Mouse (Mus musculus): Measurements from ENCODE around the gene Lrig2. TPM values are rescaled to one million over a fixed set of nuclear protein-coding genes. Genes with fewer than 3 reads are reported as not detected.

Lrig2 gene
- polyA plus RNA-seq, 1 experiment from 2014 or later: 11.0 TPM

DNA sequence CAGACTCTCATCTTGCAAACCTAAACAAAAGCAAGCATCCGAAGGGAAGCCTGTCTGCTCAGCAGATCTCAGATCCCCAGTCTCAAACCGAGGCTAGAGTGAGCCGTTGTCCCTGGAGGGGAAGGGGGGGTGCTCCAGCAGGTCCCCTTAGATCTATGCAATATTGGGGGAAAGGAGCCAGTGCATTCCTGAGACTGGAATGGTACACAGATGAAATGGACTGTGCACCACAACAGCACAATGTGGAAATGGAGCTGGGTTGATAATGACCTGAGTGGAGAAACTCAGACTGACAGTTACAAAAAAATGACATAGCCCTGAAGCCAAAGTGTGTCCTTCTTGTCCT lies 115.0 kb downstream of the Lrig2 start:
- 39% methylated on average over 3 of the region's 3 CpGs for WGBS
- Histone ChIP-seq H3K9me3 (replicated peaks) (no peaks in the 10 kb centered on the region), H3K9ac (no peak overlapping the region), H3K4me3 (no peak overlapping the region), H3K4me1 (replicated peaks) (peaks cover 9% of the 10 kb centered on the region; the same call in 1 of the 2 replicates), H3K4me2 (no peak overlapping the region), H3K27ac (no peak overlapping the region), H3K27me3 (no peaks in the 10 kb centered on the region), H3K36me3 (no peaks in the 10 kb centered on the region)
- ATAC-seq (replicated peaks; ENCODE audit: insufficient number of reproducible peaks, insufficient read depth, low FRiP score, low read depth): no peak

DNA sequence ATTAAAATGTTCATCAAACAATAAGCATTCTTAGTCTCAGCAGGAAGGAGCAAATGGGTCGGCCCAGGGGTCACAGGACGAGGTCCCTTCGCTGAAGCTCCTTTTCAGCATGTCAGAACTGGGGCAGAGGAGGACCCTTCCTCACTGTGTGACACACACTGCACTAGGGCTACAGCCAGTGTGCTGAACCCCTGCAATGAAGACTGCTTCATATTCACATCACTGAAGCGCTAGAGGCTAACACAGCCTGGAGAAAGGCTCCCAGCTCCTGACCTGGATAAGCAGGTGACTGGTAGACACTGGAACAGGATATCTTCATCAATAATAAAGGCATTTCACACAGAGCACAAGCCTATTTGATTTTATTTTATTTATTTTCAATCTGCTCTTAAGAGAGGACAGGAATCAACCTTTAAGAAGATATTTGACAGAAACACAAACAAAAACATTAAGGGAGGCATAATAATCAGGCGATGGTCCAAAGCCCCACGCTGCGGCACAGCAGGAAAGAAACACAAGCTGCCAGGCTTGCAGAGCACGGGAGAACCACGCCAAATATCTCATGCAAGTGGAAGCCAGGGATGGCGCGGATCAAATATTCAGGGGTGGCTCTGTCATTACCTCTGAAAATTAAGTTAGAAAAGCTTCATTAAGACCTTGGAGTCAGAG lies 115.5 kb downstream of the Lrig2 start:
- H3K9ac ChIP-seq: no peak overlapping the region
- no peak overlapping the region for H3K4me2 ChIP-seq
- H3K4me3 ChIP-seq: no peak overlapping the region
- no peak for ATAC-seq (replicated peaks; ENCODE audit: insufficient number of reproducible peaks, insufficient read depth, low FRiP score, low read depth)
- no peaks in the 10 kb centered on the region for H3K9me3 ChIP-seq (replicated peaks)
- no peak overlapping the region for H3K27ac ChIP-seq
- peaks cover 9% of the 10 kb centered on the region; the same call in 1 of the 2 replicates for H3K4me1 ChIP-seq (replicated peaks)
- H3K27me3 ChIP-seq: no peaks in the 10 kb centered on the region
- no peaks in the 10 kb centered on the region for H3K36me3 ChIP-seq
- WGBS: 68% methylated on average over 11 of the region's 11 CpGs

DNA sequence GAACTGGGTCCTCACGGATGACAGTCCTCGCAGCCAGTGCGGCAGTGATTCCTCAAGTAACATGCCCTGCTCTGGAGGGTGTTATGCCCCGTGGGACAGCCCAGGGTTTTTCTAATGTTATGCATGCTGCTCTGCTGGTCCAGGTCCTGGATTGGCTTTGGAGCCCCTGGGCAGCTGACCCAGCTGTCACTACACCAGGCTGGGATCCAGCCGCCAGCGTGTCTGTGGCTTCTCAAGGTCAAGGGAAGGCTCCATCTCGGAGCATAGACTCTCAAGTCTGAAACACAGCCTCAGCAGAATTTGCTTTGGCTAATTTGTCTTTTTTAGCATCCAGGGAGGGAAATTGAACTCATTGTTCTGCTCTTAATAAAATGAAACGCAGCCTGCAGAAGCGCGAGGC lies 121.6 kb downstream of the Lrig2 start:
- no peaks in the 10 kb centered on the region for H3K9me3 ChIP-seq (replicated peaks)
- H3K4me2 ChIP-seq: no peak overlapping the region
- WGBS: 63% methylated on average over 10 of the region's 10 CpGs
- no peaks in the 10 kb centered on the region for H3K27me3 ChIP-seq
- H3K4me3 ChIP-seq: no peak overlapping the region
- no peak overlapping the region for H3K9ac ChIP-seq
- H3K27ac ChIP-seq: no peak overlapping the region
- H3K4me1 ChIP-seq (replicated peaks): peaks cover 26% of the 10 kb centered on the region
- H3K36me3 ChIP-seq: no peaks in the 10 kb centered on the region
- ATAC-seq (replicated peaks; ENCODE audit: insufficient number of reproducible peaks, insufficient read depth, low FRiP score, low read depth): no peak

DNA sequence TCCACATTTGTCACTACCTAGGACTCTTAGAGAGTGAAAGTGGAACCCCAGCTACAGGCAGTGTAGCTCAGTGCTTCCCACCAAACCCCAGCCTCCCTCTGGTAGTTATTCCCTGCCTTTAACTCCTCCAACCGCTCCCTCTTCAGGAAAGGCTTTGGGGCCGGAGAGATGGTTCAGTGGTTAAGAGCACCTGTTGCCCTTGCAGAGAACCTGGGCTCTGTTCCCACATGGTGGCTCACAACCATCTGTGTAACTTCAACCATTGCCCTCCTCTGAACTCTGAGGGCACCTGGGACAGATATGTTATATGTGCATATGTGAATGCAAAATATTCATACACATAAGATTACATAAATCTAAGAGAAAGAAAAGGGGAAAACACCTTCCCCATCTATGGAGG lies 122.3 kb downstream of the Lrig2 start:
- Histone ChIP-seq H3K9ac (no peak overlapping the region), H3K9me3 (replicated peaks) (no peaks in the 10 kb centered on the region), H3K4me2 (no peak overlapping the region), H3K27ac (no peak overlapping the region), H3K36me3 (no peaks in the 10 kb centered on the region), H3K4me3 (no peak overlapping the region), H3K27me3 (no peaks in the 10 kb centered on the region), H3K4me1 (replicated peaks) (peaks cover 33% of the 10 kb centered on the region)
- ATAC-seq (replicated peaks; ENCODE audit: insufficient number of reproducible peaks, insufficient read depth, low FRiP score, low read depth): no peak
- 92% methylated on average over 2 of the region's 2 CpGs for WGBS

DNA sequence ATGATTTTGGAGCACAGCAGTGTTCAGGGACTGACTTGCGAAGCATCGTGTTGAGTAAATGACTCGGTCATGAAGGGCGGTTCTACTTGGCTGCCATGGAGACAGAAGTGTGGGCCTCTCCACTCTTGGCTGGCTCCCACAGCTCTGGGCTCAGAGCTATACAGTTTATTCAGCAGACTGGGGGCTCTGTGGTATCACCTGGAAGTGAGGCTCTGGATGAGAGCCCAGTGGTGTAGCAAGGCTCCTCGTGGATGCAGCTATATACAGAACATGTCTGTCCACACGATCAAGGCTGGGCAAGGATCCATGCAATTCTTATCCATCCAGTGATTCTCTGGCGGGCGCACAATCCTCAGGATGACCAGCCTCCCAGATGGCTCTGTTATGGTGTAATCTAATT lies 126.1 kb downstream of the Lrig2 start:
- H3K4me3 ChIP-seq: no peak overlapping the region
- H3K9ac ChIP-seq: no peak overlapping the region
- H3K4me1 ChIP-seq (replicated peaks): peaks cover 43% of the 10 kb centered on the region
- H3K36me3 ChIP-seq: no peaks in the 10 kb centered on the region
- H3K27ac ChIP-seq: peak overlapping the region; percentile 88
- H3K9me3 ChIP-seq (replicated peaks): no peaks in the 10 kb centered on the region
- no peaks in the 10 kb centered on the region for H3K27me3 ChIP-seq
- peak overlapping the region; percentile 21; the same call in 1 of the 2 replicates for H3K4me2 ChIP-seq
- 21% methylated on average over 8 of the region's 8 CpGs for WGBS
- ATAC-seq (replicated peaks; ENCODE audit: insufficient number of reproducible peaks, insufficient read depth, low FRiP score, low read depth): peak; percentile 96

DNA sequence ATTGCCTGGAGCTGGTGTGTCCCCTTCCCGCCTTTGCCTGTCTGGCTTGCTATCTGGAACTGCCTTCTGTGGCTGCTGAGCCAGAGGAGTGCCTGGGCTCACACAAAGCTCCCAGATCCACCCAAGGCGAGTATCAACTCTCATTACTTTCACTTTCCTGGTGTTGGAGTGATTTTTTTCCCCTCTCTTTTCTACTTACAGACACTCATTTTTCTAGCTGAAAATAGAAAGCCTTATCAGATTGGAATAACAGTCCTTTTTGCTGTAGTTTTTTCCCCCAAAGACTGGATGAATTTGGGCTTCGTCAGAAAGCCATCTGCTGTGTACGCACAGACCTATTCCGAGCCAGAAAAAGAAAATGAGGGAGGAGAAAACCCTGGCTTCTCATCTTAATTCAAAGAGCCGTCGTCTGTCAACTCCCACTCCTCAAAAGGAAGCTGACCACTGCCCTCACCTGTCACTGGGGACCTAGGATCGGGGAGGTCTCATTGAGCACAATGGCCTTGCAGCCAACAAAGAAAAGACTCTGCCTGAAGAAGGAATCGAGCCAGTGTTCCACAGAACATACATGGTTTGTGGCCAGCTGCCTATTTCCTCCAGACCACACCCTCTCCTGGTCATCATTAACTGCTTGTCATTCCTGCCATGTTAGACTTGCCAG lies 127.9 kb downstream of the Lrig2 start:
- no peaks in the 10 kb centered on the region for H3K27me3 ChIP-seq
- 0 out of 2 replicates have a peak overlapping the region, but pooled peaks have one; percentile 1 for H3K4me3 ChIP-seq
- peak overlapping the region; percentile 17; the same call in 1 of the 2 replicates for H3K9ac ChIP-seq
- H3K4me1 ChIP-seq (replicated peaks): peaks cover 36% of the 10 kb centered on the region
- H3K9me3 ChIP-seq (replicated peaks): no peaks in the 10 kb centered on the region
- peak overlapping the region; percentile 32 for H3K4me2 ChIP-seq
- 35% methylated on average over 9 of the region's 9 CpGs for WGBS
- ATAC-seq (replicated peaks; ENCODE audit: insufficient number of reproducible peaks, insufficient read depth, low FRiP score, low read depth): no peak
- H3K36me3 ChIP-seq: no peaks in the 10 kb centered on the region
- H3K27ac ChIP-seq: peak overlapping the region; percentile 88

DNA sequence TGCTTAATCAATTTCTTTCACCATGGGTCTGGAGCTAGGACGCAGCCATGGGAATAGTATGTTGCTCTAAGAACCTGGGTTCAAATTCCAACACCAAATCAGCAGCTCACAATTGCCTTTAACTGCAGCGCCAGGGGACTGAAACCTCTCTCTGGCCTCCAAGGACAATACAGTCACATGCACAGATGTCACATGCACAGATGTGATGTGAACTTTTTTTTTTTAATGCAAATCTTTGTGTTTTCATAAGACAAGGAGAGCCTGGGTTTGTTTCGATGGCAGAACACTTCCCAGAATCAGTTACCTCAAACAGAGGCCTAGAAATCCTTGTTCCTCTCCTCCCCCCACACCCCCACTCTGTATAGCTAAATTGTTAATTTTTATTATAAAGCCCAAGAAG lies 133.5 kb downstream of the Lrig2 start:
- 84% methylated on average over 3 of the region's 3 CpGs for WGBS
- H3K4me1 ChIP-seq (replicated peaks): peaks cover 24% of the 10 kb centered on the region
- no peak overlapping the region for H3K9ac ChIP-seq
- no peak overlapping the region for H3K4me2 ChIP-seq
- no peaks in the 10 kb centered on the region for H3K27me3 ChIP-seq
- H3K9me3 ChIP-seq (replicated peaks): no peaks in the 10 kb centered on the region
- no peak for ATAC-seq (replicated peaks; ENCODE audit: insufficient number of reproducible peaks, insufficient read depth, low FRiP score, low read depth)
- no peaks in the 10 kb centered on the region for H3K36me3 ChIP-seq
- no peak overlapping the region for H3K4me3 ChIP-seq
- no peak overlapping the region for H3K27ac ChIP-seq

DNA sequence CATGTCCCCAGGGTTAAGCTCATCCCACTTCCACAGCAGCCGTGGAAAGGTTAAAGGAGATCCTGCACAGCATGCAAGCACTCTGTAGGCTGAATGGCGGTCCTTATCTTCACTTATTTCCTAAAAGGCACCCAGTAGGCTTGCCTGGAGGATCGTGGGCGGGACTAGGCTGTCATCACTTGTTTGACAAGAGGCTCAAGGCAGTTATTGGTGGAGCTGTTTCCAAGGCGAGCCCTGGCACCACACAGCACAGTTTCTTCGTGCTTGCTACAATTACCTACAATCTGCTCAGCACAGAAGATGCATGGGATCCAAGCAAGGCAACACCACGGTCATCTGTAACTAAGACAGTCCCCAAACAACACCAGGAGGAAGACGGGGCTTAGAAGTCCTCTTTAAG lies 137.8 kb downstream of the Lrig2 start:
- WGBS: 21% methylated on average over 8 of the region's 8 CpGs
- H3K27ac ChIP-seq: peak overlapping the region; percentile 88
- peak; percentile 67; the same call in 1 of the 2 replicates for ATAC-seq (replicated peaks; ENCODE audit: insufficient number of reproducible peaks, insufficient read depth, low FRiP score, low read depth)

DNA sequence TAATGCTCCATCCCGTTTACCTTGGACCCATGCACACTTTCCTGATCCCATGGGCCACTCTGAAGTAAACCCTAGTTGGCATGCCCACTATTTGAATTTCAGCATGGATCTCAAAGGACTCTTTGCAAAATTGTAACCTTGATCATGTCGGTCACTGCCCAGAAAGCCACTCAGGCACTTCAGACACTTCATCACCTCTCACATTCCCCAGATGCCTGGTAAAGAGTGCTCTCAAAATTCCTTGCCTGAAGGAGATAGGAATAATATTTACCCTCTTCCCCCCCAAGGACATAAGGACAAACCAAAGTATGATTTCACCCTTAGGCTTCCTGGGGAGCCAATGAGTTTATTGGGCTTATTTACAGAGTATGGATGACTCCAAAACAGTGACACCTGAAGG lies 139.3 kb downstream of the Lrig2 start:
- Histone ChIP-seq H3K4me2 (no peak overlapping the region), H3K27ac (peak overlapping the region; percentile 88), H3K9me3 (replicated peaks) (no peaks in the 10 kb centered on the region), H3K27me3 (no peaks in the 10 kb centered on the region), H3K36me3 (no peaks in the 10 kb centered on the region), H3K4me3 (no peak overlapping the region), H3K4me1 (replicated peaks) (peaks cover 38% of the 10 kb centered on the region), H3K9ac (no peak overlapping the region)
- peak; percentile 86 for ATAC-seq (replicated peaks; ENCODE audit: insufficient number of reproducible peaks, insufficient read depth, low FRiP score, low read depth)
- WGBS: 31% methylated on average over 2 of the region's 2 CpGs

More for the DNA sequence above, 137.8 kb downstream of the Lrig2 start:
- no peak overlapping the region for H3K4me3 ChIP-seq
- no peaks in the 10 kb centered on the region for H3K36me3 ChIP-seq
- H3K9ac ChIP-seq: no peak overlapping the region
- peaks cover 38% of the 10 kb centered on the region for H3K4me1 ChIP-seq (replicated peaks)
- no peaks in the 10 kb centered on the region for H3K9me3 ChIP-seq (replicated peaks)
- H3K4me2 ChIP-seq: no peak overlapping the region
- no peaks in the 10 kb centered on the region for H3K27me3 ChIP-seq

DNA sequence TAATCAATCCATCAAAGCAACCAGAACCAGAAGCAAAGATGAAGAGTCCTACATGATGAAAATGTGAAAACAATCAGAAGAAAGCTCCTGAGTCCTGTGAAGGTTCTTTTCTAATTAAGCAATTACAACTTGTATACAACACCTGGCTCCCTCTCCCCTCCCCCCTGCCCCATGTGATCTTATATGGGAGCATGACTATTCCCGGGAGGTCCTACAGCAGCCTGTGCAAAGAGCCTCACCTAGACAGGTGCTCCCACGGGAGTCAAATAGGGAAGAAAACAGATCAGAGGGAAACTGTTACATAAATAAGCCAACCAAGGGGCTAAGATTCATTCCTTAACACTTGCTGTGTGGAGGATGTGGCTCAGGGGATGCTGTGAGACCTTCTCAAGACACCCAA lies 143.8 kb downstream of the Lrig2 start:
- 74% methylated on average over 2 of the region's 2 CpGs for WGBS
- ATAC-seq (replicated peaks; ENCODE audit: insufficient number of reproducible peaks, insufficient read depth, low FRiP score, low read depth): no peak
- peaks cover 14% of the 10 kb centered on the region for H3K4me1 ChIP-seq (replicated peaks)
- no peak overlapping the region for H3K27ac ChIP-seq
- no peak overlapping the region for H3K4me3 ChIP-seq
- no peak overlapping the region for H3K4me2 ChIP-seq
- H3K9ac ChIP-seq: no peak overlapping the region
- H3K27me3 ChIP-seq: no peaks in the 10 kb centered on the region
- no peaks in the 10 kb centered on the region for H3K36me3 ChIP-seq
- no peaks in the 10 kb centered on the region for H3K9me3 ChIP-seq (replicated peaks)

DNA sequence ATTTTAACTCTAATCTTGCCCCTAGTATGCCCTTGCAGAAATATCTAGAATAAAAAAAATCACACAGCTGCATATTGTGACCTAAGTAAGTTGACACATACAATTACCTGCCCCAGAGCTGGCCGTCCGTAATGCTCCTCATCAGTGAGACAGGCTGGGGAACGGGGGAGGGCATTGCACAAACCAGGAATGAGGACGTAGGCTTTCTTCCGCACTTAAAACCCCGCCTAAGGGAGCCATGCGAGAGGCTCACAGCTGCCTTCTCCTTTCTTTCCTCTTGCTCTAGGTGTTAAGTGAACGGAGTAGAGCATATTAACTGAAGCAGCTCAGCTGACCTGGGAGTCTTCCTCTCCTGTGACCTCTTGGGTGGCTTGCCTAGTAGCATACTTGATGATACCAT lies 149.9 kb downstream of the Lrig2 start:
- ATAC-seq (replicated peaks; ENCODE audit: insufficient number of reproducible peaks, insufficient read depth, low FRiP score, low read depth): no peak
- H3K4me3 ChIP-seq: no peak overlapping the region
- H3K4me2 ChIP-seq: no peak overlapping the region
- H3K9ac ChIP-seq: no peak overlapping the region
- no peaks in the 10 kb centered on the region for H3K36me3 ChIP-seq
- H3K4me1 ChIP-seq (replicated peaks): peaks cover 19% of the 10 kb centered on the region
- WGBS: 71% methylated on average over 8 of the region's 8 CpGs
- H3K9me3 ChIP-seq (replicated peaks): no peaks in the 10 kb centered on the region
- H3K27me3 ChIP-seq: no peaks in the 10 kb centered on the region
- no peak overlapping the region for H3K27ac ChIP-seq

DNA sequence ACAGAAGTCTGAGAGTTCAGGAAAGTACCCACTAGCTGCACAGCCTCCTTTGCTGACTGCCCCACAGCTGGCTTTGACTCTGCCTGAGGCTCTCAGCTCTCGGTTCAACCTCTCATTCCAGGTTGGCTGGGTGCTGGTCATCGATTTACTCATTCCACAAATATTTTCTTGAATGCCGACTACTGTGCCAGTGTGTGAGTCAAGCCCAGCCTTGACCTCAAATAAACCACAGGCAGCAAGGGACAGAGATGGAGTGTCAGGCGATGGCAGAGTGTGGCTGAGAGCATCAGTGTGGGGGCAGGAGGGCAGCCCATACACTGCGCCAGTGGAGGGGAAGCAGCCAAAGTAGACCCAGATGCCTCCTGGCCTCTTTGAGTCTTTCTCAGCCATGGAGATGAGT lies 151.4 kb downstream of the Lrig2 start:
- H3K4me2 ChIP-seq: no peak overlapping the region
- H3K9ac ChIP-seq: no peak overlapping the region
- peaks cover 19% of the 10 kb centered on the region for H3K4me1 ChIP-seq (replicated peaks)
- no peaks in the 10 kb centered on the region for H3K9me3 ChIP-seq (replicated peaks)
- 32% methylated on average over 5 of the region's 5 CpGs for WGBS
- no peak overlapping the region for H3K4me3 ChIP-seq
- H3K27ac ChIP-seq: 0 out of 2 replicates have a peak overlapping the region, but pooled peaks have one; percentile 13
- no peaks in the 10 kb centered on the region for H3K27me3 ChIP-seq
- ATAC-seq (replicated peaks; ENCODE audit: insufficient number of reproducible peaks, insufficient read depth, low FRiP score, low read depth): no peak
- no peaks in the 10 kb centered on the region for H3K36me3 ChIP-seq

Data from heart, embryonic 15.5 days (tissue).